Mouse (Mus musculus) bone marrow macrophage, adult 2 months (primary cell): ENCODE measurements at regions not wholly inside any gene's neighbourhood (a gene's known extent, or its start where the extent isn't known, plus 50 kb on each side); places are given as distances from the start of the nearest gene placed in this dataset.

ENCODE experiments used
- CTCF ChIP-seq: IDR thresholded peaks from 2 replicates; pipeline ENCODE4 v1.5.1; 2012; ENCODE audit warnings: low read depth, mild to moderate bottlenecking, low read length, moderate library complexity
- POLR2A ChIP-seq: IDR thresholded peaks from 2 replicates; pipeline ENCODE4 v1.6.1; 2012; ENCODE audit warnings: mild to moderate bottlenecking, low read depth, low read length, borderline replicate concordance

GRCm38 (mm10) chr6:98740447-98740846 is 397.9 kb upstream of the Gm765 start:
- TF ChIP-seq POLR2A: no peak
- TF ChIP-seq CTCF: no peak
